Mouse (Mus musculus) kidney, postnatal 0 days (tissue): Measurements from ENCODE around the gene Tbc1d9. TPM values are rescaled to one million over a fixed set of nuclear protein-coding genes. Genes with fewer than 3 reads are reported as not detected.

Experiments used
- ATAC-seq: fragments of 200-750 bp; cut with Nextera tagmentation; replicated peaks from 2 replicates; pipeline ENCODE4 v1.8.0; 2017; ENCODE audit warnings: low read depth, moderate number of reproducible peaks, moderate TSS enrichment, moderate library complexity; ENCODE audit not compliant: low FRiP score
- DNase-seq: peaks from one replicate; pipeline ENCODE4 v3.0.0-alpha.2; 2016; ENCODE audit warnings: low spot score
- H3K27ac ChIP-seq: fragments of 300-500 bp; sonication (generic); 2 replicates; pipeline ENCODE4 v1.5.1; 2014; ENCODE audit warnings: mild to moderate bottlenecking
- H3K27me3 ChIP-seq: fragments of 300-500 bp; sonication (generic); 2 replicates; pipeline ENCODE4 v1.6.1; 2014; ENCODE audit warnings: low read length, mixed read lengths; ENCODE audit not compliant: insufficient read depth
- H3K36me3 ChIP-seq: fragments of 300-500 bp; sonication (generic); 2 replicates; pipeline ENCODE4 v1.6.1; 2014; ENCODE audit warnings: low read length, mixed read lengths; ENCODE audit not compliant: insufficient read depth
- H3K4me1 ChIP-seq: fragments of 300-500 bp; sonication (generic); replicated peaks from 2 replicates; pipeline ENCODE4 v1.6.1; 2014; ENCODE audit warnings: antibody characterized with exemption, low read length, mixed read lengths; ENCODE audit not compliant: insufficient read depth
- H3K4me2 ChIP-seq: fragments of 300-500 bp; sonication (generic); 2 replicates; pipeline ENCODE4 v1.6.1; 2014; ENCODE audit warnings: mild to moderate bottlenecking, low read length, moderate library complexity, mixed read lengths
- H3K4me3 ChIP-seq: fragments of 300-500 bp; sonication (generic); replicated peaks from 2 replicates; pipeline ENCODE4 v1.5.1; 2014; ENCODE audit warnings: low read depth, low read length
- H3K9ac ChIP-seq: fragments of 300-500 bp; sonication (generic); 2 replicates; pipeline ENCODE4 v1.6.1; 2014; ENCODE audit warnings: low read depth, low read length
- H3K9me3 ChIP-seq: fragments of 300-500 bp; sonication (generic); replicated peaks from 2 replicates; pipeline ENCODE4 v1.6.1; 2016; ENCODE audit warnings: low read length, inconsistent platforms, mixed read lengths
- CTCF ChIP-seq: IDR thresholded peaks from 2 replicates; pipeline ENCODE4 v1.5.1; 2016; ENCODE audit warnings: antibody characterized with exemption, low read depth, mild to moderate bottlenecking, moderate library complexity
- WGBS: fragments of 180-500 bp; shearing (Covaris S2); extraction: QIAGEN DNeasy Blood & Tissue Kit; methylation state at CpG from one replicate; pipeline ENCODE4 v1.1.7; 2014; 5-methylcytosine and 5-hydroxymethylcytosine counted together
- polyA plus RNA-seq: library from polyadenylated mRNA; unstranded; fragments of >200 nt; fragmentation: Nextera tagmentation; extraction: Ambion mirVana; gene quantifications from 2 replicates; pipeline ENCODE4 v1.2.1, GENCODE M21; 2015

Tbc1d9 gene
- polyA plus RNA-seq, 1 experiment from 2014 or later = 1.7 TPM

DNA sequence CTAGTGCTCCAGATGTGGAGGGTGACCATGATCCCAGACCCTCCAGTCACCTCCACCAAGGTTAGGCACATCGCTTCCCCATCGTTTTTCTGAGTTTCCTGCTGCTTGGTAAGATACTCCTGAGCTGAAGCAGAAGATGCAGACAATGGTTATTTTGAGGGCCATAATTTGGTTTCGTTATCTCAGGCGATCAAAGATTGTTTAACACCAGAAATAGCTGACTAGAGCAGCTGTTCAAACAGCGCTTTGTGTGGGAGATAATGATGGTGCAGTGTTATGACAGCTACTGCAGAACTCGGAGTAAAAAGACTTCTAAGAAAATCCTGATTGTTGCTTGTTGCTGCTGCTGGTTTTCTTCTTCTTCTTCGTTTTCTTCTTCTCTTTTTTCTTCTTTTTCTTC lies 40.8 kb downstream of the Tbc1d9 start:
- peak; percentile 19 for DNase-seq
- Histone ChIP-seq H3K4me2 (no peak overlapping the region), H3K9ac (no peak overlapping the region), H3K27ac (no peak overlapping the region), H3K9me3 (no peaks in the 10 kb centered on the region), H3K4me3 (no peak overlapping the region), H3K4me1 (peaks cover under 1% of the 10 kb centered on the region; the same call in 1 of the 2 replicates), H3K36me3 (no peaks in the 10 kb centered on the region), H3K27me3 (no peaks in the 10 kb centered on the region)
- no peak for TF ChIP-seq CTCF
- 57% methylated on average over 7 of the region's 7 CpGs for WGBS
- no peak for ATAC-seq

DNA sequence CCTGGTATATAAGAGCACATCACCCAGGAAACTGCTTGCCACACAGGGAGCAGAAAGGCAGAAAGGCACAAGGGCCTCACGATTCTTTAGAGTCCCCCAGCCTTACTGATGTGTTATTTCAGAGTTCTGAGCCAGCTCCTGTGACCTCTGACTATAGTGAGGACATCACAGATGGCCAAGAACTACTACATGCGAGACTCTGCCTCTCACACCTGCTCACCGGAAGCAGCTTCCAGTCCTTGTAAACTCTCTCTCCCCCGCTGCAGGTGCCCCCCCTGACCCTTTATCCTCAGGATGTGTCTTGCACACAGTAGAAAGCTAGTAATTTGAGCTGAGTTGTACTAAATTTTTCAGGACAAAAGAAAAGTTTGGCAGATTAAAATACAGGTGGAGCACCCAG lies 44.4 kb downstream of the Tbc1d9 start:
- Histone ChIP-seq H3K4me2 (no peak overlapping the region), H3K27me3 (no peaks in the 10 kb centered on the region), H3K9me3 (no peaks in the 10 kb centered on the region), H3K9ac (no peak overlapping the region), H3K4me1 (no peaks in the 10 kb centered on the region), H3K4me3 (no peak overlapping the region), H3K27ac (no peak overlapping the region), H3K36me3 (no peaks in the 10 kb centered on the region)
- TF ChIP-seq CTCF = no peak
- ATAC-seq = no peak
- DNase-seq = no peak
- WGBS = 33% methylated on average over 4 of the region's 4 CpGs

DNA sequence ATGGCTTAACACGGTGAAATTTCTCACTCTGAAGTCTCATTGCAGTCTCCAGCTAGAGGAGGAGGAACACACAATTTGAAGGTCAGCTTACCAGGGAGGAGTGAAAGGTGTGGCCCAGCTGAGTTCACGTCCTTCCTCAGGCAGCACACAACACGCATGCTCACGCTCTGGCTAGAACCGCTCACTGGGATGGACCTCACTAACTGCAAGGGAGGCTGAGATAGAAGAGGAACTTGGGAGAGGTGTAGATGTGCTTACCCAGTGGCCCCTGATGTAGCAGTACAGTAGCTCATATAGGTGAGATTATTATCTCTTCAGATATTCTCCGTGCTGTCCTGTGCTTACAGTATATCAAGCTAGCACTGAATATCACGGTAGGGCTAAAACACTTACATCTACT lies 45.5 kb downstream of the Tbc1d9 start:
- Histone ChIP-seq H3K36me3 (no peaks in the 10 kb centered on the region), H3K9me3 (no peaks in the 10 kb centered on the region), H3K9ac (no peak overlapping the region), H3K27ac (no peak overlapping the region), H3K4me1 (no peaks in the 10 kb centered on the region), H3K27me3 (no peaks in the 10 kb centered on the region), H3K4me3 (no peak overlapping the region), H3K4me2 (no peak overlapping the region)
- DNase-seq (no peak), ATAC-seq (no peak)
- WGBS = 74% methylated on average over 7 of the region's 7 CpGs
- TF ChIP-seq CTCF = no peak

DNA sequence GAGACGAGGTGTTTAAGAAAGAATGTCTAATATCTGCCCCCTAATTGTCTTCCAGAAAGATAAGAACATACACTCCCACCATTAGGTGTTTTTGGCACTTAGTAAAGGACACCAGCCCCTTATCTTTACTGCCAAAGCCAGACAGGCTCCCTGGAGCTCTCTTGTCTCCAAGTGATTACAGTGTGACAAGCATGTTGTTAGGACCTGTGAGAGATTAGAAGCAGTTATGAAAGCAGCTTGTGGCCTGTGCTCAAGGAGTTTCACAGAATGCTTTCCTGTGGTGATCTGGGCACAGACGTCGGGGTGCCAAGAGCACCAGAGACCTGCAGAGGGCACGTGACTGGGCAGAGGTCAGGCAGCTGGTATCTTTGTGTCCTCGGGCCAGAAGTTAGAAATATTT lies 49.9 kb downstream of the Tbc1d9 start:
- 62% methylated on average over 5 of the region's 5 CpGs for WGBS
- Histone ChIP-seq H3K4me2 (no peak overlapping the region), H3K4me1 (no peaks in the 10 kb centered on the region), H3K9me3 (no peaks in the 10 kb centered on the region), H3K27ac (no peak overlapping the region), H3K36me3 (no peaks in the 10 kb centered on the region), H3K27me3 (no peaks in the 10 kb centered on the region), H3K4me3 (no peak overlapping the region), H3K9ac (no peak overlapping the region)
- ATAC-seq (no peak), DNase-seq (no peak)
- no peak for TF ChIP-seq CTCF

DNA sequence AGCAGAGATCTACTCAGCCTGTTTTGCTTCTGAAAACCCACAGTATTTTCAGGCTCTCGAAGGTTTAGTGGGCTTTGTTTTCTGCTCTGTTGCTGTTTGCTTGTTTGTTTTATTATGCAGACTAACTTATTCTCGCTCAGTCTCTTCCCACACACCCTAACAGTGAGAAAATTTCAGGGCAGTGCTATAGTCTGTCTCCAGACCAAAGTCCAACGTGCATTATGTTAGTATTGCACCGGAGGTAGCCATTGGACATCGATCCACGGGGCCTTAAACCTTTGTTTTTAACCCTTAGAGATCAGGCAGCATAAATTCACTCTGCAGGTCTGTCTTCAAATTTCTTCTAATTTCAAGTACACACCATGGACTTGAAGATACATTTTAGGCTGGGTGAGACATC lies 51.4 kb downstream of the Tbc1d9 start:
- ATAC-seq = no peak
- H3K27ac ChIP-seq = no peak overlapping the region
- WGBS = 69% methylated on average over 6 of the region's 6 CpGs

DNA sequence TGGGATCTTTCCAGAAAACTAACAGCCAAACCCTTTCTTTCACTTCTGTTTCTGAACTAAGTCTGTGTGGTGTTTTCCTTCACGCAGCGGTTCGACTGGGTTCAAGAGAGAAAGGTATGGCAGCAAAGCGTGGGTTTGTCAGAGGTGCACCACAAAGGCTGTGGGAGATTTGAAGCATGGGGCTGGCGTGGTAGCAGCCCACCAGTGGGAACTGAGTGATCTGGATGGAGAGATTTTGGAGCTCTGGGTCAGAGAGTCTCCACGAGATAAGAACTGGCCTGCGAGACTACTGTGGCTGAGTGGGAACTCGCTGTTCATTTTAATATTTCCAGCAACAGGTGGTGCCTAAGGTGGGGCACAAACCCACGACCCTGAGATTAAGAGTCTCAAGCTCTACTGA lies 52.0 kb downstream of the Tbc1d9 start:
- H3K9ac ChIP-seq = no peak overlapping the region
- no peaks in the 10 kb centered on the region for H3K36me3 ChIP-seq
- no peaks in the 10 kb centered on the region for H3K4me1 ChIP-seq
- no peak for TF ChIP-seq CTCF
- no peak overlapping the region for H3K4me3 ChIP-seq
- no peak overlapping the region for H3K27ac ChIP-seq
- ATAC-seq (no peak), DNase-seq (no peak)
- H3K9me3 ChIP-seq = no peaks in the 10 kb centered on the region
- WGBS = 84% methylated on average over 9 of the region's 9 CpGs
- no peak overlapping the region for H3K4me2 ChIP-seq
- H3K27me3 ChIP-seq = no peaks in the 10 kb centered on the region

More for the DNA sequence above, 51.4 kb downstream of the Tbc1d9 start:
- H3K4me3 ChIP-seq = no peak overlapping the region
- no peaks in the 10 kb centered on the region for H3K27me3 ChIP-seq
- H3K9ac ChIP-seq = no peak overlapping the region
- no peaks in the 10 kb centered on the region for H3K36me3 ChIP-seq
- H3K4me2 ChIP-seq = no peak overlapping the region
- H3K4me1 ChIP-seq = no peaks in the 10 kb centered on the region
- no peak for DNase-seq
- no peaks in the 10 kb centered on the region for H3K9me3 ChIP-seq
- no peak for TF ChIP-seq CTCF

DNA sequence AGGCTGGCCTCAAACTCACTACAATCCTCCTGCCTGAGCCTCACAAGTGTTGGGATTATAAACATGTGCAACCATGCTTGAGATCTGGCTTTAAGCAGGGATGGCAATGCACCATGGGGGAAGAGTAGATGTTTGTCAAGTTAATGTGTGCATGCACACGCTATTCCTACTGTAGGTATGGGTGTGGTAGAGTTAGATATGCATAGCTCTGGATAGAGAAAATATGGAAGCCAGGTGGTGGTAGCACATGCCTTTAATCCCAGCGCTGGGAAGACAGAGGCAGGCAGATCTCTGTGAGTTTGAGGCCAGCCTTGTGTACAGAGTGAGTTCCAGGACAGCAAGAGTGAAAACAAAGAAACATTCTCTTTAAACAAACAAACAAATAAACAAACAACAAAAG lies 52.7 kb downstream of the Tbc1d9 start:
- Histone ChIP-seq H3K27me3 (no peaks in the 10 kb centered on the region), H3K9ac (no peak overlapping the region), H3K4me3 (no peak overlapping the region), H3K4me2 (no peak overlapping the region), H3K9me3 (no peaks in the 10 kb centered on the region), H3K36me3 (no peaks in the 10 kb centered on the region), H3K4me1 (no peaks in the 10 kb centered on the region), H3K27ac (no peak overlapping the region)
- no peak for TF ChIP-seq CTCF
- WGBS = 93% methylated on average over 2 of the region's 2 CpGs
- ATAC-seq (no peak), DNase-seq (no peak)
